Mouse (Mus musculus) left cerebral cortex, adult 2 months (tissue): ENCODE data around the gene Kctd5. TPM values are rescaled to one million over a fixed set of nuclear protein-coding genes. Genes with fewer than 3 reads are reported as not detected.

Experiments
- DNase-seq, 2 experiments: peaks; one replicate each; pipeline ENCODE4 v3.0.0; 2021 to 2022; ENCODE audit warnings: low spot score in 2 of 2, mixed read lengths in 1 of 2; ENCODE audit errors: extremely low spot score in 1 of 2
- H3K27ac ChIP-seq: fragments of 200-600 bp; 2 replicates; pipeline ENCODE4 v1.8.1; 2022
- H3K4me3 ChIP-seq: fragments of 200-600 bp; 2 replicates; pipeline ENCODE4 v1.8.1; 2022
- CTCF ChIP-seq: fragments of 200-600 bp; IDR thresholded peaks from 2 replicates; pipeline ENCODE4 v1.8.1; 2022; ENCODE audit warnings: antibody characterized with exemption, mild to moderate bottlenecking, moderate library complexity
- intact Hi-C: fragments of 180-260 bp; cut with DNase I; formaldehyde crosslinking; loops from one replicate; pipeline ENCODE4 v1.15.1; 2025
- total RNA-seq, 2 experiments: library from RNA; stranded (reverse); gene quantifications; 2 replicates each; pipeline ENCODE4 v1.2.3; 2021

The Kctd5 gene
- total RNA-seq, 2 experiments from 2014 or later: 25.0 to 26.4 TPM

DNA sequence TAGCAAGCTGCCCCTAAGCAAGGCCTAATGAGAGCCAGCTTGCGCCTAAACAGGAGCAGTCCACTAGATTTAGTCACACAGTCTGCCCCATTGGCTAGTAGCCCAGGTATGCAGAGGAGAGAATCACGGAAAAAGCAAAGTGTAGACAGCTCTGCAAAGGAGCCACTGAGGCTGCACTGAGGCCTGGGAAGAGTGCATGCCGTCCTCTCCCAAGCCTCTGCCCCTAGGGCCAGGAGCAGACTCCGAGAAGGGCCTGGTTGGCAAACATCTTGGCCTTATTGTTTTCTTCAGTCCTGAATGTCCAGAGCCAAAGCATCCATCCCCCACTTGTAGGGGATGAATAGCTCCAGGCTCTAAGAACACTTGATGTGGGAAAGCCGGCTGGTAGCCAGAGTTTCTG is 5.0 kb downstream of the Kctd5 start:
- no peak overlapping the region for H3K4me3 ChIP-seq
- DNase-seq: peak in 1 of 2 experiments; percentile 35
- intact Hi-C loops: no loop called here
- H3K27ac ChIP-seq: peak overlapping the region; percentile 47
- no peak for TF ChIP-seq CTCF

DNA sequence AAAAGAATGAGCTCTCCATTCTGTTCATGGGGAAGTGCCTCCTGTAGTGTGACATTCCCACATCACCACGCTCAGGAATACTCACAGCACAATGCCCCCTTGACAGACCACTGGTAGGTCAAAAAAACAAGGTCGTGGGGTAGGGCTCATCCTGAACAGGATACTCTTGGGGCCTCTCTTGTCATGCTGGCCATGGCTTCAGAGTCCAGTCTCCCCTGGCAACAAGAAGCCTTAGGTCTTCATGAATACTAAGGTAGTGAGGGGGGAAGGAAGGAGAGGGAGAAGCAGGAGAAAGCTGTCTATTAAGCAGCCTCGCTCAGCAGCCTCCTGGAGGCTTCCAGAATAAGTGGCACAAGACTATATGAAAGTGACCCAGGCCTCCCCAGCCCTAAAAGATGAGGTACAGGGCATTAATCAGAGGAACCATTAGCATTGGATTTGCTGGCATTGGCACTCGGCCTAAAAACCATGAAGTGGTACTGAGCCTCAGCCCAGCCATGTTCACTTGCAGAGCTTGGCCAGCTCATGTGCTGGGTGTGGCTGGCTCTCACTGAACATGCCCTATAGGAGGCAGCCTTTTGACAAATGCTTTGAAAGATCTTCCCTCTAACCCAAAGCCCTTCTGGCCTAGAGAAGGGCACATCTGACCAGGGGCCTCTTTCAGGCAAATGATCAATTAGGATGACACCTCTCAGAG is 10.7 kb downstream of the Kctd5 start:
- no peak for TF ChIP-seq CTCF
- intact Hi-C loops: no loop called here
- H3K27ac ChIP-seq: no peak overlapping the region

DNA sequence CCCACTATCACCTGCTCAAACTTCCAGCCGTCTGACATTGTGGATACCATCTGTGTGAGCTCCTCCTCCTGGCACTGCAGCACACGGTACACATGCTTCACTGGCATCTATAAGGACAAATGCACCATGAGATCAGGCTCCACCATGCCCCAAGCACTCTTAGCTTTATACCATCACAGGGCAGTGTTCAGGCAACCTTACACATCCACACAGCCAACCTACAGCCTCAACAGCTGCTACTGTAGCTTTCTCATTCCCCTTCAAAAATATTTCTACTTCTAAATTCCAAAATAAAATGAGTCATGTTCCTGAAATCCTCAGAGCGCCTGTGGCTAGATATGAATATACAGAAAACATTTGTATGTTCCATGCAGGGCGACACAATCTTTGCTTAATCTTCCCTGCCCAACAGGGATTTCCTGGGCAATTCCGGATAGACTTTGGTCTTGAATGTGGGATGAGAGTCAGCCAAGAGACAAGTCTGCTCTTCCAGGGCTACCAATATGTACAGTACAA is 15.5 kb downstream of the Kctd5 start:
- Histone ChIP-seq H3K4me3 (no peak overlapping the region), H3K27ac (no peak overlapping the region)
- intact Hi-C loops: no loop called here
- no peak for TF ChIP-seq CTCF
- DNase-seq: no peak

More for the DNA sequence above, 10.7 kb downstream of the Kctd5 start:
- no peak overlapping the region for H3K4me3 ChIP-seq
- DNase-seq: no peak

DNA sequence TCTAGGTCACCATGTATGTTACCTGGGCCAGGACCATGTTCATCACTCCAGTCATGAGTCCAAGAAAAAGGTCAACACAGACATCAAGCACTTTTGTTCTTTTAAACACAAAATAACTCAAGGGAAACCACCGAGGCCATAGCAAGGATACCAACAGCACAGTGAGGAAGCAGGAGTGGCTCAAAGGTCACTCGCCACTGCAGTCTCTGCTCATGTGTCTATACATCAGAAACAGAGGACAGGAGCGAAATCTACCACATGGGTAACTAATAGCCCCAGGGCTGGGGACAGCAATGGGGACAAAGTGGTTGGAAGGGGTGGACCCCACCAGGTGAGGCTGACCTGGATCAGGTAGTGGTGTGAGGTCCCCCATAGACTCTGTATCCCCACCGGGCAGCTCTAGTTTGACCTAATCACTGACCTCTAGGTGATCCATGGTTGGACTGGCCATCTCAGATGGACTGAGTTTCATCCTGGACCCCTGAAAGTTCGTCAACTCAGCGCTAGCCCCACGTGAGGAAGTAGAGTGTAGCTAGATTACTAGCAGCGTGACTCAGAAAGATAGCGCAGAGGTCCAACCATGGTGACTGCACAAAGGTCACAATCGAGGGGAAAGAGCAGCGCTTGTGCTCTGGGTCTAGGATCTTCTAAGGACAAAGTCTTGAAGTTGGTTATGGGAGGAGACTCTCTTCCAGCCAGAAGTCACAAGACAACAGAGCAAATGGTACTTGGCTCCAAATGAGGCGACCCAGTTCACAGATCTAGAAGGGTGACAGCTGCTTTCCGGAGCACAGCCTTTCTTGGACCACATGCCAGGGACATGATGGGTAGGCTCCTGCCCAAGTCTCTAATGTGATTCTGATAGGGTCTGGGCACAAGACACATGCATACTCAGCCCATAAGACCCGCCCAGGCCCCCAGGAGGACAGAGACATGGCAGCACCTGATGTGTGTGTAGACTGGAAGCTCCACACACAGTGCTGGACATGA is 16.4 kb downstream of the Kctd5 start:
- intact Hi-C loops: no loop called here
- H3K27ac ChIP-seq: no peak overlapping the region
- no peak for DNase-seq
- TF ChIP-seq CTCF: no peak
- no peak overlapping the region for H3K4me3 ChIP-seq

DNA sequence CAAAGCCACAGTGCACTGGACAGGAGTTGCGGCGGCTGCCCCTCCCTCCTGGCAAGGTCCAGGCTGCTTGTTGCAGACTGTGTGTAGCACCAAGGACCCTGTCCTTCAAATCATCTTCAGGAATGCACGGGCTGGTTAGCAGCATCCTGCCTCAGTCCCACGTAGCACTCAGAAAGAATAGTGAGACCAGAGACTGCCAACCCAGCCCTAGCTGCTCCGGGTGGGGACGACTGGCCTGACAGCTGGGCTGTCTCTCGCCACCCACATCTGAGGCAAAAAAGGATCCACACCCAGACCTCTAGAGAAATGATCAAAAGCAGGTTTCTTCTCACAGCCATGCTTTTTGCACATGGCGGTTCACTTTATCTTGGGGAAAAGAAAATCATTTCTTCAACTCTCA is 24.3 kb downstream of the Kctd5 start:
- no peak overlapping the region for H3K4me3 ChIP-seq
- intact Hi-C loops: no loop called here
- no peak for TF ChIP-seq CTCF
- H3K27ac ChIP-seq: peak overlapping the region; percentile 32; the same call in 1 of the 2 replicates
- DNase-seq: no peak

DNA sequence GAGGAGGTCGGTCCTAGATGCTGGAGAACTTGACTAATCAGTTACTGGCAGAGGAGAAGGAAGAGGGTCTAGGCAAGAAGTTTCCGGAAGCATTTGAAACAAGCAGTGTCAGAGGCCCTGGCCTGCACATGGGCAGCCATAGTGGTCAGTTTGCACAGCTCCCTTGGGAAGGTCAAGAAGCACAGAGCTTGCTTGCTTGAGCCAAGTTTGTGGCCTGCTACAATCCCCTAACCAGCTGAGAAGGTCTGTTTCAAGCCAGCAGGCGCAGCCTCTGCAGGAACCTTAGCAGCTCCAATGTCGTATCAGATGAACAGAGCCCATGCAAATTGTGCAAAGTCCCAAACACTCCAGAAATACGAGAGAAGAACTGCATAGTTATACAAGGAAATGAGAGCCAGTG is 25.2 kb downstream of the Kctd5 start:
- H3K4me3 ChIP-seq: no peak overlapping the region
- intact Hi-C loops: no loop called here
- no peak overlapping the region for H3K27ac ChIP-seq
- TF ChIP-seq CTCF: no peak
- DNase-seq: no peak

DNA sequence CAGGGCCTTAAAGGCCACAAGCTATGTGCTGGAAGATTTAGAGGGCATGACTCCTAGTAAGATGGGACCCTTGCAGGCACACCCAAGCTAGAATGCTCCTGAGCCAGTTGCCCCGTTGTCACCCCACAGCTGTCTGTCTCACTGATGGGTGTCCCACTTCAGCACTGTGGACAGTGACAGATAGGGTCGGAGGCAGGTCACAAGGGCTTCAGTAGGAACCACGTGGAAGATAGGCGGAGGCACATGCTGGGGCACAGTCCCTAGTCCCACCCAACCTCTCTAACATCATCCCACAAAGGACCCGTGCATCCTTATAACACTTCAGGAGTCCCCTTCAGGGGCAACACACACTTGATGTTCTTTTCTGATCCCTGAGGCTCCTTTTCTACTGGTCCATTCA is 27.3 kb downstream of the Kctd5 start:
- Histone ChIP-seq H3K27ac (no peak overlapping the region), H3K4me3 (no peak overlapping the region)
- no peak for TF ChIP-seq CTCF
- no peak for DNase-seq
- intact Hi-C loops: no loop called here

DNA sequence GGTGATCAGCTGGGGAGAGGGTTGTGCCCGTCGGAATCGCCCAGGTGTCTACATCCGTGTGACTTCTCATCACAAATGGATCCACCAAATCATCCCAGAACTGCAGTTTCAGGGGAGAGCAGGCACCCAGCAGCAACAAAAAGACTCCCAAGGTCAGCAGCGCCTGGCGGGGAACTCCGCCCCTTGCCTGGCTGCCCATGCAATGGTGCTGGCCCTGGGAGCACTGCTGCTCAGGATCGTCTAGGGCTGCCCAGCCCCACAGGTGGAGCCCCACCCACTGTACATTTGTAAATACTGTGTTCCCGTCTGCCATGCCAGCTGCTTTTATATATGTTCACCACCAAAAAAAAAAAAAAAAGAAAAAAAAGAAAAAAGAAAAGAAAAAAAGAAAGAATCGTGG is 27.7 kb downstream of the Kctd5 start:
- intact Hi-C loops: no loop called here
- Histone ChIP-seq H3K4me3 (no peak overlapping the region), H3K27ac (no peak overlapping the region)
- TF ChIP-seq CTCF: no peak
- DNase-seq: no peak

DNA sequence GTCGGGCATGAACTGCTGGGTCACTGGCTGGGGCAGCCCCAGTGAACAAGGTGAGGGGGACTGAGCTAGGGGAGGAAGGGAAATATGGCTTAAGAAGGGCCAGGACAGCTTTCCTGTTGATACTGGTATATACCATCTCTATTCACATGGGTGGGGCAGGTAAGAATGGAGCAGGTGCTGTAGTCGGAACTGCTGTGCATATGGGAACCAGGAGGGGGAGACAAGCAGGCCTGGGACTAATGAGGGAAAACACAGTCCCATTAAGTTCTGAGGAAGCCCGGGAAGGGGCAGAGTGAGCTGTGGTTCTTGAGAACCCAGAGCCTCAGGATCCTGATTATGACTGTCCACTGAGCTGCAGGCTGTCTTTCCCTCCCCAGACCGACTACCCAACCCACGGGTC is 28.8 kb downstream of the Kctd5 start:
- no peak overlapping the region for H3K4me3 ChIP-seq
- intact Hi-C loops: no loop called here
- peak; percentile 9; the same call in 1 of the 2 replicates for TF ChIP-seq CTCF
- DNase-seq: no peak
- H3K27ac ChIP-seq: no peak overlapping the region

DNA sequence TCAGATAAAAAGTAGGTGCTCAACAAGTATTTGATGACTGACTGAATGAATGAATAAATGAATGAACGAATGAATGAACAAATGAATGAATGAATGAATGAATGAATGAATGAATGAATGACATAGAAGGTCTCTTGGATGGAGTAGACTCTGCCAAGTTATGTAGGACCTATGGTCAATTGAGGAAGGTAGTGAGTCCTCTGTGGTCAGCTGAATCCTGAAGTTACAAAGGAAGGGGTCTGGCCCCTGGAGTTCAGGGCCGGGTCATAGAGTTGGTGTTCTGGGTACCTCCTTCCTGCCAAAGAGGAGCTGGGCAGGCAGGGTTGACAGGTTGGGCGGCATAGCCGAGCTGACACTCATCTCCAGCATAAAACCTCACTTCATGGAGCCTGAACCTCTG is 35.4 kb downstream of the Kctd5 start, which contains the start of gene Prss27:
Prss27 (plus strand) TSS at position 301 of the 400 bp plus-strand sequence.
- no peak for TF ChIP-seq CTCF
- intact Hi-C loops: no loop called here
- Histone ChIP-seq H3K27ac (no peak within 1 kb of the TSS), H3K4me3 (no peak within 1 kb of the TSS)
- no peak for DNase-seq

DNA sequence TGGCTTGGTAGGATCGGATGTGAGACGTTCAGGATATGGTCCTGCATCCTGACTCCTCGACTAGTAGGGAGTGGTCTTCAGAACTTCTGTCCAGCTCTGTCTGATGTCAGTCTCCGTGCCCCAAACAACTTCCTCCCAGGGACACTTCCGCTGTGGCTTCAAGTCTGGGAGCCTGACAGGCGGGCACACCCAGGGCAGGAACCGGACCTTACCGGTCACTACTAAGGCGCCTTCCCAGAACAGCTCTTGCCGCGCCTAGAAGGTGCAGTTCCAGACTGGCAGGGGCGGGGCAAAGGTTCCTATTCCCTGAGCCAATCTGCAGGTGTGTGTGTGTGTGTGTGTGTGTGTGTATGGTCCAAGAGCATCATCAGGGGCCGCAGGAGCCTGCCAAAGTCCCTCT is 35.9 kb downstream of the Kctd5 start:
- Histone ChIP-seq H3K27ac (no peak overlapping the region), H3K4me3 (no peak overlapping the region)
- no peak for TF ChIP-seq CTCF
- no peak for DNase-seq
- intact Hi-C loops: no loop called here

DNA sequence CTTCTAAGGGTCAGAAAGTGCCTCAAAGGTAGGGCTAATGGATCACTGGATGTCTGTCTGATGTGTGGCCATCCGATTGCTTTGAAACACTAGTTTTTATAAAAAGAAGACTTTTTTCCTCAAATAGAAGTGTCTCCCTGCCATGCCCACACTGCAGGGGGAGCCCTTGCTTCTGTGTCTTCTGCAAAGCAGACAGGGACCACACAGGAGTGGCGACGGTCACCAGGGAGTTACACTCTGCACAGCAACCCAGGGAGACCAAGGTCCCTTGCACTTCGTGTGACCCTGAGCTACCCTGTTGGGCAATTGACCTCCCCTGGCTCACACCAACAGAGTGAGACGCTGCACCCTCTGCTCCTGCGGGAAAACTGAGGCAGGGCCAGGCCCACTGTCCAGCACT is 36.3 kb downstream of the Kctd5 start:
- H3K27ac ChIP-seq: no peak overlapping the region
- no peak for DNase-seq
- no peak overlapping the region for H3K4me3 ChIP-seq
- peak; percentile 20 for TF ChIP-seq CTCF
- intact Hi-C loops: no loop called here
